Mouse (Mus musculus) brain, embryonic 18.5 days (tissue): ENCODE data around the gene Btnl1.

Experiments used
- DNase-seq: peaks from one replicate; pipeline ENCODE4 v3.0.0-alpha.2; 2012; ENCODE audit warnings: low read depth, low spot score

Gene Btnl1

DNA sequence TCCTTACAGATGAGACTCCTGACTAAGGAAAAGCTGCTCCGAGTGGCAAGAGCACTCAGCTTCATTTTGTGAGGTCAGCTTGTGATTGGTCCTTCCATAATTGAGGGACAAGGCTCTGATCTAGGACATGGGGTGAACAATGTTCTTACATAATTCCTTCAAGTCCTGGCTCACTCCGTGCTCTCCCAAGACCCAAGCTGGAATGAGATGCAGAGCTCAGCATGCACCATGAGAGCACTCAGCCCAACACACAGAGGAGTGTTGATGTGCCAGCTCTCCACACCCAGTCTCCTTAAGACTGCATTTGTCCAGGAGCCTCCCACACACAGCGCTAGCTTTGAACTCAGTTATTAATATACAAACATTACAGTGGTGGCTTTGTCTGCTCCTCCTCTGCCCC is 7.8 kb downstream of the Btnl1 start:
- no peak for DNase-seq

- DNase-seq, result no peak
Observed at GRCm38 (mm10) chr17:34386656-34387055, 9.7 kb downstream of the Btnl1 start.

DNA sequence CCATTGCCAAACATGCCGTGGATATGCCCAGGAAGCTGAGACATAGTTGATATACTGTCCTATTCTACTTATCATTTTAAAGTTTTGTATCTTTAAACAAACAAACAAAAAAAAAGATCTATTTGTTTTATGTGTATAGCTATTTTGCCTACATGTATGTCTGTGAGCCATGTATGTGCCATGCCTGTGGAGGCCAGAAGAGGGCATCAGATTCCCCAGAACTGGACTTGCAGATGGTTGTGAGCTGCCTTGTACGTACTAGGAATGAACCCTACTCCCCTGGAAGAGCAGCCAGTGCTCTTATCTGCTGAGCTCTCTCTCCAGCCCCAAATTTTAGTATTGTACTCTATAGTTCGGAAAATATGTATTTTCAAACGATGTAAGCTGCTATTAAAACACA is 11.6 kb downstream of the Btnl1 start:
- DNase-seq, result no peak

- DNase-seq, result no peak
Observed at GRCm38 (mm10) chr17:34391507-34391906, 14.6 kb downstream of the Btnl1 start.

GRCm38 (mm10) chr17:34392321-34392720 is 15.4 kb downstream of the Btnl1 start:
- DNase-seq, result no peak

DNA sequence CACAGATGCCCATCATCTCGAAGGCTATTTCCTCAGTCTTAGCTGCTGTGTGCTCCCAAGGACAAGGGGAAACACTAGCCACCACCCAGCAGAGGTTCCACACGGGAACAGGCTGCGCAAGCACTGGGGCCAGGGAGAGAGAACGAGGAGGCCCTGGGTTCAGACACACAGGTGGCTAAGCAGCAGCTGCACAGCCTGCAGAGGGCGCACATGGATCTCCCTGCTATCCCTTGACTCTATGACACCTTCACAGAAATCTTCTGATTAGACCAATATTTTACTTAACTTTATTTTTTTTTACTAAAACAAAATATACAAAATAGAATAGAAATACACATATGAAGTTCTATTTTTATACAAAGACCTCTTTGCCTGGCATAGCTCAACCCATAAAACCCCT is 20.4 kb downstream of the Btnl1 start:
- no peak for DNase-seq

GRCm38 (mm10) chr17:34398058-34398710 is 21.3 kb downstream of the Btnl1 start:
- peak; percentile 79 for DNase-seq

DNA sequence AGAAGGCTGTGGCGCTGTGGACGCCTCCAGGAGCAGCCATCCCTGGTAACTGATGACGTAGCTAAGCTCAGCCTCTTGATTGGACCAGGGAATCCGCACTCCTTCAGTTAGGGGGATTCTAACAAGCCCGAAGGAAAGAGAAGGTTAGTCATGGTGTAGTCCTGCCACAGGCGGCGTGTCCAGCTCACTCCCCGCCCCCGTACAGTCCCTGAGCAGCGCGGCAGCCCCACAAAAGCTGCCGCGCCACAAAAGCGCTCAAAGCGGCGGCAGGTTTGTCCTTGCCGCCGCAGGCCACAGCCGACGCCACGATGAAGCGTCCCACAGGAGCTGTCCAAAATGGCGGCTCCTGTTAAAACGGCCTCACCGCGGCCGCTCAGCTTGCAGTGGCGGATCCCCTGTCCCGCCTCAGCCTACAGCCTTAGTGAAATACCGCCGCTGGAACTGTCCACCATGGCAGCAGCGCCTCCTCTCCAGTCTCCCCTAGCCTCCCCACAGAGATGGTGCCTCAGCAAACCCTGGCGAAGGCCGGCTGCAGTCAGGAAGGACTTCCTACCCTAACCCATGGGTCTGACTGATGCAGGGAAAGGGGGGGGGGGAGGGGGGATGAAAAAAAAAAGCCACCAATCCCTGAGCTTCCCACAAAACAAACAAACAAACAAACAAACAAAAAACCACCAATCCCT is 21.9 kb downstream of the Btnl1 start, which contains the start of gene BC051142:
Gene BC051142 (plus strand): TSS at position 110 of the 683 bp plus-strand sequence.
- DNase-seq, result peak; percentile 86

- DNase-seq, result no peak
Observed at GRCm38 (mm10) chr17:34399394-34399715, 22.4 kb downstream of the Btnl1 start.

DNA sequence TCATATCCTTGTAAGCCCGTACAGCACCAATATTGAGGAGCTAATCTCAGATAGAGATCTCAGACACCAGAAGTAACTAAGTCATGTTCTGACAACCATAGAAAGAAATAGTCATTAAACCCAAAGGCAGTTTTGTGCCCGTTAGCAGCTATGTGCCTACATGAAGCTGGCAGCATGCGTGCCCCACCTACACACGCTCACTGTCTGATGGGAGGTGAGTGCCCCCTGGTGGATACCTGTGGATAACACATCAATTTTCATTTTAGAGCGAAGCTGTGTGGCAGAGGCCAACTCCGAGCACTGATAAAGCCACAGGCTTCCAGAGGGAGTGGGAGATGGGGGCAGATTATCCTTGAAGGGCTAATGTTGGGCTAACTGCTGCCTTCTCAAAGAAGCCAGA is 34.2 kb downstream of the Btnl1 start:
- no peak for DNase-seq

DNA sequence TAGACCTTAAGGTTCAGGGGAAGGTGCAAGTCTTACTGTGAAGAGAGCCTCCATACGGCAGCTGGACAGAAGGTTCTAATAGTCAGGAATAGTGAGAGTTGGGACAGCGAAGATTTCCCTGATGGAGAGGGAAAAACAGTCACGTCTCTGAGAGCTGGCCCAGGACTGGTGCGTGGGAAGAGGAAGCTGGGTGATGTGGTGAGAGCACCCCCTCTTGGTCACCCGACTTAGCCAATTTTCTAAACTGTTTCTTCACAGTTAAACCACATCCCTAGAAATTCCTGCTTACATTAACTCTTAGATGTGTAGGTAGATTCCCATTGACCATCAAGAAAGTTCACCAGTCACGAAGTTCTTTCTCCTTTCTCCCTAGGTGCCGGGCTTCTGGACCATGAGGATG is 43.1 kb downstream of the Btnl1 start:
- DNase-seq, result no peak

DNA sequence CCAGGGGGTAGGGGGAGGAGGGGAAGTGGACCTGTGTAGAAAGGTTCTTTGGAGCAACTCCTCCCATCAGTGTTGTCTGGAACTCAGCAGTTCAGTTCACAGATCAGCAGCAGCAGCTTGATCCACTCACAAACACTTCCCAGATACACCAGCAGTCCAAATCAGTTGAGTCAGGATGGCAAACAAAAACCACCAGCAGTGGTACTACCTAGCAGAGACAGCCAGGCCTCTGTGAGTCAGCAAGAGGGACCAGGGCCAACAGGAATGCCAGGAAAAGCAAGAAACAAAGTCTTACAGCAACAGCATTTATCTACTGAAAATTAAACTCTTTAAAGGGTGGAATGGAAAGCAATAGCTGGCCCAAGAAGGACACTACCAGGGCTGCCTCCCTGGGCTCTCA is 50.7 kb downstream of the Btnl1 start:
- DNase-seq, result no peak
